35 mouse cellular contexts compared by ENCODE assay signal in genomic region chr14:40873961-40874360, GRCm38 (mm10). TPM values are rescaled to one million over a fixed set of nuclear protein-coding genes. Genes with fewer than 3 reads are reported as not detected.
"Had no signal": no experiment of that assay in that cellular context is flagged by ENCODE, and none has a peak within 500 bp of the region (broad histone marks: within the 10 kb centered on the region; RNA-seq: fewer than 3 reads in every experiment).

No protein-coding gene starts in this region.

- H3K9me3 ChIP-seq: heart, embryonic 10.5 days; heart, embryonic 12.5 days; heart, embryonic 13.5 days; heart, embryonic 15.5 days; hindbrain, embryonic 10.5 days; hindbrain, embryonic 12.5 days; hindbrain, embryonic 13.5 days; hindbrain, embryonic 15.5 days; intestine, embryonic 15.5 days; kidney, embryonic 15.5 days had no signal

- H3K36me3 ChIP-seq: heart, embryonic 10.5 days; heart, embryonic 12.5 days; heart, embryonic 13.5 days; heart, embryonic 15.5 days; hindbrain, embryonic 10.5 days; hindbrain, embryonic 12.5 days; hindbrain, embryonic 15.5 days; intestine, embryonic 15.5 days; kidney, embryonic 15.5 days had no signal

- ATAC-seq: hindbrain, embryonic 16.5 days; hindbrain, postnatal 0 days; inflammation-experienced regulatory T-cells, adult 6 months; intestine, embryonic 15.5 days; intestine, embryonic 16.5 days; intestine, postnatal 0 days had no signal

- H3K9ac ChIP-seq: heart, embryonic 12.5 days; heart, embryonic 13.5 days; heart, embryonic 15.5 days; hindbrain, embryonic 12.5 days; hindbrain, embryonic 13.5 days; hindbrain, embryonic 14.5 days; hindbrain, embryonic 15.5 days; intestine, embryonic 15.5 days; kidney, embryonic 15.5 days had no signal

- H3K4me2 ChIP-seq: heart, embryonic 11.5 days; heart, embryonic 12.5 days; heart, embryonic 13.5 days; heart, embryonic 15.5 days; hindbrain, embryonic 12.5 days; hindbrain, embryonic 13.5 days; hindbrain, embryonic 14.5 days; hindbrain, embryonic 15.5 days; intestine, embryonic 15.5 days; kidney, embryonic 15.5 days had no signal

- DNase-seq: heart, postnatal 10 days; heart, postnatal 14 days; heart, postnatal 36 days; heart, postnatal 4 days; kidney, adult 11 months; kidney, adult 18-20 months; kidney, adult 2 months; kidney, adult 8-10 months; kidney, adult 9 months; kidney, postnatal 10 days; kidney, postnatal 14 days; kidney, postnatal 25 days; kidney, postnatal 36 days; kidney, postnatal 4 days; layer of hippocampus, adult 9-11 months; layer of hippocampus, postnatal 36 days had no signal

- H3K27ac ChIP-seq: heart, embryonic 10.5 days; heart, embryonic 13.5 days; heart, embryonic 15.5 days; hindbrain, embryonic 10.5 days; hindbrain, embryonic 12.5 days; hindbrain, embryonic 13.5 days; hindbrain, embryonic 14.5 days; hindbrain, embryonic 15.5 days; hindbrain, postnatal 0 days; intestine, embryonic 15.5 days; kidney, embryonic 15.5 days; kidney, postnatal 0 days; layer of hippocampus, adult 2 months had no signal

- H3K4me1 ChIP-seq: heart, embryonic 10.5 days; heart, embryonic 12.5 days; heart, embryonic 13.5 days; heart, embryonic 15.5 days; hindbrain, embryonic 10.5 days; hindbrain, embryonic 12.5 days; hindbrain, embryonic 13.5 days; hindbrain, embryonic 15.5 days; intestine, embryonic 15.5 days had no signal

- H3K4me3 ChIP-seq: heart, embryonic 10.5 days; heart, embryonic 12.5 days; heart, embryonic 13.5 days; heart, embryonic 15.5 days; hindbrain, embryonic 10.5 days; hindbrain, embryonic 12.5 days; hindbrain, embryonic 13.5 days; hindbrain, embryonic 15.5 days; intestine, embryonic 15.5 days; kidney, embryonic 15.5 days; layer of hippocampus, adult 2 months had no signal

- H3K27me3 ChIP-seq: heart, embryonic 12.5 days; heart, embryonic 13.5 days; heart, embryonic 15.5 days; hindbrain, embryonic 12.5 days; hindbrain, embryonic 13.5 days; hindbrain, embryonic 15.5 days; intestine, embryonic 15.5 days; kidney, embryonic 15.5 days had no signal

RNA-seq across cellular contexts. Expression of gene Sh2d4b, which starts 19.1 kb away (rescaled TPM):
- polyA plus RNA-seq: intestine, postnatal 0 days had no signal
